Mouse (Mus musculus) neutrophil, adult 5-6 weeks (primary cell): ENCODE results near the gene Rpl18. TPM values are rescaled to one million over a fixed set of nuclear protein-coding genes. Genes with fewer than 3 reads are reported as not detected.

Experiments used
- ATAC-seq: fragments of 151-379, 151-347 bp; 2 replicates; pipeline ENCODE4 v1.8.0; 2017; ENCODE audit warnings: mild to moderate bottlenecking, moderate TSS enrichment; ENCODE audit not compliant: insufficient number of reproducible peaks, poor library complexity, low FRiP score, severe bottlenecking; ENCODE audit errors: extremely low read depth
- total RNA-seq: library from RNA; stranded (forward); fragments of 200-1000 nt; gene quantifications from 2 replicates; pipeline ENCODE4 v1.2.3, GENCODE M21; 2017

Gene Rpl18
- total RNA-seq, 1 experiment from 2014 or later: 797 TPM

- ATAC-seq: no peak
These were observed 44.1 kb downstream of the Rpl18 start for GRCm38 (mm10) chr7:45759400-45759799.

- ATAC-seq: no peak
These were observed 44.9 kb downstream of the Rpl18 start for GRCm38 (mm10) chr7:45760151-45760550.

DNA sequence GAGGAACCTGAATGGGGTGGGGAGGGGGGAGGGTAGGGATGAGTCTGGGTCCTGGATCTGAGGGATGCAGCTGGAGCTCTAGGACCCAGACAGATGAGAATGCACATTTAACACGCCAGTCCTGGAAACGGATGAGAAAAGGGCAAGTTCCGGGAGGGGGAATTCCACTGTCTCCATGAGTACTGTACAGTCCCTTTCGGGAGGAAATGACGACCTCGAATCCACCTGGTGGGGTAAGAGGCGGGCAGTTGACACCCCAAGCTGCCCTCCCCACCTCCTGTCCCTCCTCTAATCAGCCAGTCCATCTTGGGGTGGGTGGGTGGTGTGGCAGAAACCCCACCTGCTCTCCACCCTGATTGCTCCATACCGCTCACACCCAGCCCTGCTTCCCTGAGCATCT lies 50.7 kb downstream of the Rpl18 start:
- no peak for ATAC-seq

GRCm38 (mm10) chr7:45766764-45767163 lies 51.5 kb downstream of the Rpl18 start:
- no peak for ATAC-seq

DNA sequence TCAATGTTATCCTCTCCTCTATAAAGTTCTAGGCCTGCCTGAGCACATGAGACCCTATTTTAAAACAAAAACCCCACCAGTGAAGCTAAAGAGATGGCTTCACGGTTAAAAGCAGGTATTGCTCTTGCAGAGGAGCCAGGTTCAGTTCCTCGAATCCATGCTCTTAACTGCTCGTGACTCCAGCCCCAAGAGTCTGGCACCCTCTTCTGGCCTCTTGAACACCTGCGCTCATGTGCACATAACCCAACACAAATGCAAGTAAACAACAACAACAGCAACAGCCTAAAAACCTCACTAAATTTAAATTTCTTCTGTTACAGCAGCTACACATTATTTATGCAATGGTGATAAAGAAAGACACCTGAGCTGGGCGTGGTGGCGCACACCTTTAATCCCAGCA lies 52.2 kb downstream of the Rpl18 start:
- no peak for ATAC-seq

Other genes with a start within 250 kb of the Rpl18 start
- 31.1 and 37.9 TPM in 2 replicates for gene Bax, start 248.6 kb upstream of the Rpl18 start, total RNA-seq
- not detected in 2 replicates for gene Tulp2, start 233.6 kb upstream of the Rpl18 start, total RNA-seq
- gene Gm45808, start 228.6 kb upstream of the Rpl18 start, total RNA-seq: not detected in 2 replicates
- 3.1 and 3.7 TPM in 2 replicates for gene Dhdh, start 226.7 kb upstream of the Rpl18 start, total RNA-seq
- gene Nucb1, start 205.1 kb upstream of the Rpl18 start, total RNA-seq: 90.4 and 101 TPM in 2 replicates
- 288 and 364 TPM in 2 replicates for gene Ppp1r15a, start 189.2 kb upstream of the Rpl18 start, total RNA-seq
- 1.3 and 1.6 TPM in 2 replicates for gene Plekha4, start 189.1 kb upstream of the Rpl18 start, total RNA-seq
- gene Hsd17b14, start 160.6 kb upstream of the Rpl18 start, total RNA-seq: 0.37 TPM in 1 of 2 replicates, not detected in the other
- 14.9 and 17.3 TPM in 2 replicates for gene Bcat2, start 145.3 kb upstream of the Rpl18 start, total RNA-seq
- gene Fgf21, start 100.0 kb upstream of the Rpl18 start, total RNA-seq: not detected in 2 replicates
- not detected in 2 replicates for gene Fut1, start 98.2 kb upstream of the Rpl18 start, total RNA-seq
- gene Izumo1, start 93.6 kb upstream of the Rpl18 start, total RNA-seq: not detected in 2 replicates
- 2.4 and 2.8 TPM in 2 replicates for gene Rasip1, start 88.0 kb upstream of the Rpl18 start, total RNA-seq
- 1.0 TPM in 1 of 2 replicates, not detected in the other for gene Mamstr, start 75.5 kb upstream of the Rpl18 start, total RNA-seq
- 0.25 and 0.35 TPM in 2 replicates for gene Fut2, start 49.1 kb upstream of the Rpl18 start, total RNA-seq
- gene Ntn5, start 31.4 kb upstream of the Rpl18 start, total RNA-seq: not detected in 2 replicates
- gene Sec1, start 21.1 kb upstream of the Rpl18 start, total RNA-seq: 0.23 TPM in 1 of 2 replicates, not detected in the other
- not detected in 2 replicates for gene Car11, start 15.6 kb upstream of the Rpl18 start, total RNA-seq
- 12.1 and 18.4 TPM in 2 replicates for gene Dbp, start 10.4 kb upstream of the Rpl18 start, total RNA-seq
- gene Sphk2, start 2.5 kb downstream of the Rpl18 start, total RNA-seq: 25.5 and 27.4 TPM in 2 replicates
- gene Fam83e, start 5.8 kb downstream of the Rpl18 start, total RNA-seq: 3.0 and 3.2 TPM in 2 replicates
- not detected in 2 replicates for gene Spaca4, start 10.4 kb downstream of the Rpl18 start, total RNA-seq
- not detected in 2 replicates for gene Lmtk3, start 68.3 kb downstream of the Rpl18 start, total RNA-seq
- 0.49 TPM in 1 of 2 replicates, not detected in the other for gene Sult2b1, start 69.2 kb downstream of the Rpl18 start, total RNA-seq
- gene Cyth2, start 99.1 kb downstream of the Rpl18 start, total RNA-seq: 79.6 and 94.0 TPM in 2 replicates
- 0.23 TPM in 1 of 2 replicates, not detected in the other for gene Kcnj14, start 109.3 kb downstream of the Rpl18 start, total RNA-seq
- 7.2 and 11.2 TPM in 2 replicates for gene Grwd1, start 115.5 kb downstream of the Rpl18 start, total RNA-seq
- gene Kdelr1, start 157.3 kb downstream of the Rpl18 start, total RNA-seq: 44.6 and 57.7 TPM in 2 replicates
- 0.12 TPM in 1 of 2 replicates, not detected in the other for gene Grin2d, start 162.9 kb downstream of the Rpl18 start, total RNA-seq
- not detected in 2 replicates for gene Syngr4, start 181.3 kb downstream of the Rpl18 start, total RNA-seq
- 5.0 and 11.2 TPM in 2 replicates for gene Tmem143, start 181.5 kb downstream of the Rpl18 start, total RNA-seq
- gene Emp3, start 205.9 kb downstream of the Rpl18 start, total RNA-seq: 176 and 192 TPM in 2 replicates
- 14.1 and 15.8 TPM in 2 replicates for gene Ccdc114, start 208.6 kb downstream of the Rpl18 start, total RNA-seq